Mouse (Mus musculus): ENCODE data around the gene Gpr19.

- TF ChIP-seq CTCF (IDR thresholded peaks at IDR 0.05; ENCODE audit: low read depth) (no peak), EP300 (IDR thresholded peaks at IDR 0.05; ENCODE audit: low read depth) (no peak)
Measured at GRCm38 (mm10) chr6:134923670-134924069, 25.3 kb upstream of the Gpr19 start.

Data from liver, postnatal 0 days (tissue).